Mouse (Mus musculus): ENCODE measurements at regions not wholly inside any gene's neighbourhood (a gene's known extent, or its start where the extent isn't known, plus 50 kb on each side); places are given as distances from the start of the nearest gene placed in this dataset.
"Not testable (repeated sequence)": the region's sequence is repeated elsewhere in the genome, so short reads cannot be mapped to it uniquely, and the experiment has no call there.

DNA sequence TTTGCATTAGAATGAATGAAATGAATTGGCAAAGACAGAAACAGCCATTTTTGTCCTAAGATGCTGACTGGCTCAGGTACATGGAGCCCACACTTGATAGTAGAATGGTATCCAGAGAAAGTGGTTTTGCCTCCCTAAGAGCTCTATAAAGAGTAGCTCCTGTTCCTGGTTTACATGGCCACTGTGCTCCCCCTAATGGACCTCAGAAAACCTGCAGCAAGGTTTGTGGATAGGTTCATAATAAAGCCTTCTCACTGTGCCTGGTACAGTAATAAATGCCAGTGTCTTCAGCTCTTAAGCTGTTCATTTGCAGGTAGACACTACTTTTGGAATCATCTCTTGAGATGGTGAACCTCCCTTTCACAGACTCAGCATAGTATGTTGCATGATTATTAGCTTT lies 890.8 kb downstream of the Adam6a start:
- H3K27ac ChIP-seq (ENCODE audit: low read depth, low read length), result no peak overlapping the region
- peaks cover 18% of the 10 kb centered on the region for H3K9me3 ChIP-seq (ENCODE audit: control insufficient read depth, low read length)
- H3K4me1 ChIP-seq (ENCODE audit: control insufficient read depth, insufficient read depth, low read depth, low read length), result no peaks in the 10 kb centered on the region
- no peak overlapping the region for H3K4me3 ChIP-seq (ENCODE audit: low read length)
- H3K4me2 ChIP-seq (ENCODE audit: low read length), result no peak overlapping the region
- no peak overlapping the region for H3K9ac ChIP-seq (ENCODE audit: low read depth, low read length)
- H3K27me3 ChIP-seq (replicated peaks; ENCODE audit: control insufficient read depth, insufficient read depth, low read length), result no peaks in the 10 kb centered on the region
- H3K36me3 ChIP-seq (ENCODE audit: control insufficient read depth, insufficient read depth, low read length), result no peaks in the 10 kb centered on the region
- no peak for ATAC-seq

DNA sequence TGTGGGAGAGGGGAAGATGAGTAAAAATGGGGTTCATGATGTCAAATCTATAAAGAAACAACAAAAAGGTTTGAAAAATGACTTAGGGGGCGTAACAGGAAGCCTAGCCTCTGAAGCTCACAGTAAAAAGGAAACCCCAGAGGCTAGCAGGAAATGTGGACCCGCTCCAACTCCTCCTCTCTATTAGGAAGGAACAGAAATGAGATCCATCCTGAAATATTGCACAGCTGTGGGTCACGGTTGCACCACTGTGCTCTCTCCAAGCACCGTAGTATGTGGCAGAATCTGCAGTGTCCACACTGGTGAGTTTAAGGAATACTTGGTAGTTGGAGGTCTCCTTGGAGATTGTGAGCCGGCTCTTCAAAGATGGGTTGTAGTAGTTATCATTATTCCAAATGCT lies 918.3 kb downstream of the Adam6a start:
- no peak overlapping the region for H3K9ac ChIP-seq (ENCODE audit: low read depth, low read length)
- peaks cover 25% of the 10 kb centered on the region for H3K9me3 ChIP-seq (ENCODE audit: control insufficient read depth, low read length)
- ATAC-seq, result no peak
- no peaks in the 10 kb centered on the region for H3K36me3 ChIP-seq (ENCODE audit: control insufficient read depth, insufficient read depth, low read length)
- no peak overlapping the region for H3K27ac ChIP-seq (ENCODE audit: low read depth, low read length)
- H3K4me3 ChIP-seq (ENCODE audit: low read length), result no peak overlapping the region
- 77% methylated on average over 5 of the region's 5 CpGs for WGBS
- no peaks in the 10 kb centered on the region for H3K4me1 ChIP-seq (ENCODE audit: control insufficient read depth, insufficient read depth, low read depth, low read length)
- H3K27me3 ChIP-seq (replicated peaks; ENCODE audit: control insufficient read depth, insufficient read depth, low read length), result no peaks in the 10 kb centered on the region
- no peak overlapping the region for H3K4me2 ChIP-seq (ENCODE audit: low read length)

DNA sequence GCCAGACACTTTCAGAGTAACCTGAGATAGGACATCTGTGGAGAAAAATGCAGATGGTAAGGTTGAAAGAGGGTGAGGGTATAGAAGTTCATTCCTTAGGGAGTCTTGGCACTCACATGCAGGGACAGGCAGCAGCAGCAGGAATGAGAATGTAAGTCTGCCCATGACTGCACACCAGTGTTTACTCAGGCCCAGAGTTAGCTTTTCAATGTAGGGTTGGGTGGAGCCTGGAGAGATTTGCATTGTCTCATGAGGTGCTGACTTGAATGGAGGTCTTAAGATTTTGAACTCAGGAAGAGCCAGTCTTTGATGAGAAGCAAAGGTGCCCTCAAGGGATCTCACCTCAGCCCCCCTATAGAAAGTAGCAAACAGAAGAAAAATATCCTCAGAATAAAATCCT lies 918.9 kb downstream of the Adam6a start:
- peaks cover 24% of the 10 kb centered on the region for H3K9me3 ChIP-seq (ENCODE audit: control insufficient read depth, low read length)
- no peak overlapping the region for H3K9ac ChIP-seq (ENCODE audit: low read depth, low read length)
- H3K4me3 ChIP-seq (ENCODE audit: low read length), result no peak overlapping the region
- H3K4me1 ChIP-seq (ENCODE audit: control insufficient read depth, insufficient read depth, low read depth, low read length), result no peaks in the 10 kb centered on the region
- ATAC-seq, result no peak
- no peak overlapping the region for H3K27ac ChIP-seq (ENCODE audit: low read depth, low read length)
- no peaks in the 10 kb centered on the region for H3K27me3 ChIP-seq (replicated peaks; ENCODE audit: control insufficient read depth, insufficient read depth, low read length)
- no peaks in the 10 kb centered on the region for H3K36me3 ChIP-seq (ENCODE audit: control insufficient read depth, insufficient read depth, low read length)
- H3K4me2 ChIP-seq (ENCODE audit: low read length), result no peak overlapping the region

DNA sequence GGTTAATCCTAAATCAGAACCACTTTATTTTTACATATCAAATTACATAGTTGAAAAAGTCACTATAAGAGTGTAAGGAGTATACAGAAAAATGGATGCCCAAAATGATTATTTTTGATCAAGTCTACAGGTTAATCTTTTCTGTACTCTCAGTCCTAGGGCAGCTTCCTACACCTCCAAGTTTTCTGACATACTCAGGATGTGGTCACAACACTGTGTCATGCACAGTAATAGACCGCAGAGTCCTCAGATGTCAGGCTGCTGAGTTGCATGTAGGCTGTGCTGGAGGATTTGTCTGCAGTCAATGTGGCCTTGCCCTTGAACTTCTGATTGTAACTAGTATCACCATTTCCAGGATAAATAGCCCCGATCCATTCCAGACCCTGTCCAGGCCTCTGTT lies 925.1 kb downstream of the Adam6a start:
- Histone ChIP-seq H3K27ac (ENCODE audit: low read depth, low read length) (no peak overlapping the region), H3K9me3 (ENCODE audit: control insufficient read depth, low read length) (peaks cover 5% of the 10 kb centered on the region), H3K4me1 (ENCODE audit: control insufficient read depth, insufficient read depth, low read depth, low read length) (no peaks in the 10 kb centered on the region), H3K4me2 (ENCODE audit: low read length) (no peak overlapping the region), H3K4me3 (ENCODE audit: low read length) (no peak overlapping the region), H3K27me3 (replicated peaks; ENCODE audit: control insufficient read depth, insufficient read depth, low read length) (no peaks in the 10 kb centered on the region), H3K9ac (ENCODE audit: low read depth, low read length) (no peak overlapping the region), H3K36me3 (ENCODE audit: control insufficient read depth, insufficient read depth, low read length) (no peaks in the 10 kb centered on the region)
- WGBS, result 87% methylated on average over 2 of the region's 2 CpGs
- ATAC-seq, result no peak

DNA sequence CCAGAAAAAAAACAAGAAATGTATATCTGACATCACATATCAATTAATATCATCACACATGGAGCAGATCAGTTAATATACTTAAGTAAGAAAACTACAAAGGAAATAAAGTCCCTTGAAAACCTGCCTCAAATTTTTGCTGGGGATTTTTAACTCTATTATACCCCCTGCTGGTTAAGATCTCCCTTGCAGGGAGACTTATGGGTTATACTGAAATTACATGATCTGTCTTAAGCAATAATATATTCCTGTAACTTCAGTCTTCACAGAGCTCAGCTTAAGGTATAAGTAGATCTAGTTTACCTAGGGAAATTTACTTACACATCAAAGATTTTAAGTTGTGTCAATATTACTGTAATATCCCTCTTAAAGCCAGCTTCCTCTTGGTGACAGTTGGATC lies 929.0 kb downstream of the Adam6a start:
- H3K4me3 ChIP-seq (ENCODE audit: low read length); ATAC-seq; H3K4me1 ChIP-seq (ENCODE audit: control insufficient read depth, insufficient read depth, low read depth, low read length); H3K36me3 ChIP-seq (ENCODE audit: control insufficient read depth, insufficient read depth, low read length); H3K27me3 ChIP-seq (replicated peaks; ENCODE audit: control insufficient read depth, insufficient read depth, low read length); H3K9ac ChIP-seq (ENCODE audit: low read depth, low read length); H3K4me2 ChIP-seq (ENCODE audit: low read length); H3K27ac ChIP-seq (ENCODE audit: low read depth, low read length): not testable (repeated sequence)
- H3K9me3 ChIP-seq (ENCODE audit: control insufficient read depth, low read length), result peaks cover 11% of the 10 kb centered on the region

DNA sequence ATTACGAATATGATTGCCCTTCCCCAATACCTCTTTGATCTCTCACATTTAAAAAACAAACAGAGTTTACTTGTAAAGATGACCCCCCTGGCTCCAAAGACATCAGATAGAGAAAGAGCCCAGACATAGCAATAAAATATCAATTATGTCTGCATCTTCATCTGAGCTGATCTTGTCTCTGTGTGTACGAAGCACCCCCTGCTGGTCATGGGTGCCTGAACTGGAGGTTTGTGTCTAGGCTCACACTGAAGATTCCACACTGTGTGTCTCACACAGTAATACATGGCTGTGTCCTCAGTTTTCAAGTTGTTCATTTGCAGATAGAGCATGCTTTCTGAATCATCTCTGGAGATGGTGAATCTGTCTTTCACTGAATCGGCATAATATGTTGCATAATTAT lies 935.0 kb downstream of the Adam6a start:
- Histone ChIP-seq H3K4me2 (ENCODE audit: low read length) (no peak overlapping the region), H3K4me3 (ENCODE audit: low read length) (no peak overlapping the region), H3K4me1 (ENCODE audit: control insufficient read depth, insufficient read depth, low read depth, low read length) (no peaks in the 10 kb centered on the region), H3K9me3 (ENCODE audit: control insufficient read depth, low read length) (peaks cover 9% of the 10 kb centered on the region; the same call in 1 of the 2 replicates), H3K27ac (ENCODE audit: low read depth, low read length) (no peak overlapping the region), H3K36me3 (ENCODE audit: control insufficient read depth, insufficient read depth, low read length) (no peaks in the 10 kb centered on the region), H3K27me3 (replicated peaks; ENCODE audit: control insufficient read depth, insufficient read depth, low read length) (no peaks in the 10 kb centered on the region), H3K9ac (ENCODE audit: low read depth, low read length) (no peak overlapping the region)
- no peak for ATAC-seq
- 84% methylated on average over 3 of the region's 3 CpGs for WGBS

DNA sequence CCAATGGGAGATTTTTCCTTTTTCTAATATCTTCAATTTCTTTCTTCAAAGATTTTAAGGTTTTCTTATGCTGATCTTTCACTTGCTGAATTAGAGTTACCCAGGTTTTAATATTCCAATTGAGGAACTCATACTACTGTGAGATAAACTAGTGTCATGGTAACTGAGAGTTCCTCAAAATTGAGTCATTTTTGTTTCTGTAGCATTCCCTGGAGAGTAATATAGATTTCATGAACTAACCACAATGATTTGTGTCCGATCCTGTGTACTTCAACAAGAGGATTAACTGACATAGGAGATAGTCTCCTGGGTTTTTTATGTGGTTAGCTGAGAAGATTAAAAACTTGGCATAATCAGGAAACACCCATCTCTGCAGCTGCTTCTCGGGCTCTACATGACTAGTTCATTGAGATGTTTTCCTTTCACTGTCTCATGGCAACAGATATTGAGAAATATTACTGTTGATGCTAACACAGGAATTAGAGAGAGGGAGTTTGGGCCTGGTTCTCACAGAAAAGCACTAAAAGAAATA lies 949.9 kb downstream of the Adam6a start:
- not testable (repeated sequence) for H3K36me3 ChIP-seq (ENCODE audit: control insufficient read depth, insufficient read depth, low read length); H3K9me3 ChIP-seq (ENCODE audit: control insufficient read depth, low read length); H3K4me2 ChIP-seq (ENCODE audit: low read length); ATAC-seq; H3K27ac ChIP-seq (ENCODE audit: low read depth, low read length); H3K4me3 ChIP-seq (ENCODE audit: low read length); H3K9ac ChIP-seq (ENCODE audit: low read depth, low read length); H3K4me1 ChIP-seq (ENCODE audit: control insufficient read depth, insufficient read depth, low read depth, low read length); H3K27me3 ChIP-seq (replicated peaks; ENCODE audit: control insufficient read depth, insufficient read depth, low read length)
- 67% methylated on average over 2 of the region's 2 CpGs for WGBS

DNA sequence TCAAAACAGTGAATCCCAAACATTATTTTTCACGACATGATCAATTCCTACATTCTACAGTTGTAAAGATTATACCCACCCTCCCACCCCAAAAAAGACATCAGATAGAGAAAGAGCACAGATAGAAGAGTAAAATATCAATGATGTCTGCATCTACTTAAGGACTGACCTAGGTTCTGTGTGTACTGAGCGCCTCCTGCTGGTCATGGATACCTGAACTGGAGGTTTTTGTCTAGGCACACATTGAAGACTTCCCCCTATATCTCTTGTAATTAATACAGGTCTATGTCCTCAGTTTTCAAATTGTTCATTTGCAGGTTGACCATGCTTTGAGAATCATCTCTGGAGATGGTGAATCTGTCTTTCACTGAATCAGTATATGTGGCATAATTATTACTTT lies 952.0 kb downstream of the Adam6a start:
- no peaks in the 10 kb centered on the region for H3K4me1 ChIP-seq (ENCODE audit: control insufficient read depth, insufficient read depth, low read depth, low read length)
- H3K9ac ChIP-seq (ENCODE audit: low read depth, low read length), result no peak overlapping the region
- no peak overlapping the region for H3K4me2 ChIP-seq (ENCODE audit: low read length)
- 41% methylated on average over 2 of the region's 2 CpGs for WGBS
- no peak overlapping the region for H3K4me3 ChIP-seq (ENCODE audit: low read length)
- ATAC-seq, result no peak
- no peak overlapping the region for H3K27ac ChIP-seq (ENCODE audit: low read depth, low read length)
- peaks cover 7% of the 10 kb centered on the region; the same call in 1 of the 2 replicates for H3K9me3 ChIP-seq (ENCODE audit: control insufficient read depth, low read length)
- H3K36me3 ChIP-seq (ENCODE audit: control insufficient read depth, insufficient read depth, low read length), result no peaks in the 10 kb centered on the region
- H3K27me3 ChIP-seq (replicated peaks; ENCODE audit: control insufficient read depth, insufficient read depth, low read length), result no peaks in the 10 kb centered on the region

DNA sequence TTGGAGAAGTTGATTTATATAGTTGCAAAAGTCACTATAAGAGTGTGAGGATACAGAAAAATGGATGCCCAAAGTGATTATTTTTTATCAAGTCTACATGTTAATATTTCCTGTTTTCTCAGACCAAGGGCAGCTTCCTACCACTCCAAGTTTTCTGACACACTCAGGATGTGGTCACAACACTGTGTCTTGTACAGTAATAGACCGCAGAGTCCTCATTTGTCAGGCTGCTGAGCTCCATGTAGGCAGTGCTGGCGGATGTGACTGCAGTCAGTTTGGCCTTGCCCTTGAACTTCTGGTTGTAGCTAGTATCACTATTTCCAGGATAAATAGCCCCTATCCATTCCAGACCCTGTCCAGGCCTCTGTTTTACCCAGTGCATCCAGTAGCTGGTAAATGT lies 969.4 kb downstream of the Adam6a start:
- no peaks in the 10 kb centered on the region for H3K36me3 ChIP-seq (ENCODE audit: control insufficient read depth, insufficient read depth, low read length)
- H3K4me2 ChIP-seq (ENCODE audit: low read length), result no peak overlapping the region
- ATAC-seq, result no peak
- H3K27ac ChIP-seq (ENCODE audit: low read depth, low read length), result no peak overlapping the region
- 96% methylated on average over 2 of the region's 2 CpGs for WGBS
- no peak overlapping the region for H3K4me3 ChIP-seq (ENCODE audit: low read length)
- H3K4me1 ChIP-seq (ENCODE audit: control insufficient read depth, insufficient read depth, low read depth, low read length), result no peaks in the 10 kb centered on the region
- no peak overlapping the region for H3K9ac ChIP-seq (ENCODE audit: low read depth, low read length)
- H3K27me3 ChIP-seq (replicated peaks; ENCODE audit: control insufficient read depth, insufficient read depth, low read length), result no peaks in the 10 kb centered on the region
- H3K9me3 ChIP-seq (ENCODE audit: control insufficient read depth, low read length), result peaks cover 14% of the 10 kb centered on the region

DNA sequence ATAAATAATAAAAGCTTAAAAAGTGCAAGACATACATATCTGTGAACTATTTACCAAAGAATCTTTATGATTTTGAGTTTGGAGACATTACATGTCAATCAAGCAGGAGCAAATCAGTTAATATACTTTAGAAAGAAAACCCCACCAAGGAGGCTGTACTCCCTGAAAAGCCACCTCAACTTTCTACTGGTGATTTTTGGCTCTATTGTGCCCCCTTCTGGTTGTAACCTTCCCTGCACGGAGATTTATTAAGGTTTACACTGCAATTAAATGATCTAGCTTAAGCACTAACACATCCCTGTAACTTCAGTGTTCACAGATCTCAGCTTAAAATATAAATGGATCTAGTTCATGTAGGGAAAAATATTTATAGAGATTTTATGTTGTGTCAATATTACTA lies 998.4 kb downstream of the Adam6a start:
- not testable (repeated sequence) for ATAC-seq; H3K4me2 ChIP-seq (ENCODE audit: low read length); H3K36me3 ChIP-seq (ENCODE audit: control insufficient read depth, insufficient read depth, low read length); H3K27me3 ChIP-seq (replicated peaks; ENCODE audit: control insufficient read depth, insufficient read depth, low read length); H3K9me3 ChIP-seq (ENCODE audit: control insufficient read depth, low read length); H3K9ac ChIP-seq (ENCODE audit: low read depth, low read length); H3K4me1 ChIP-seq (ENCODE audit: control insufficient read depth, insufficient read depth, low read depth, low read length); H3K4me3 ChIP-seq (ENCODE audit: low read length); H3K27ac ChIP-seq (ENCODE audit: low read depth, low read length)
- 58% methylated on average over 1 of the region's 1 CpGs for WGBS

Measured in hindbrain, embryonic 16.5 days (tissue).